Mouse (Mus musculus) MEL (cell line): ENCODE measurements around the gene Pld5. TPM values are rescaled to one million over a fixed set of nuclear protein-coding genes. Genes with fewer than 3 reads are reported as not detected.

Experiments used
- DNase-seq: peaks from one replicate; pipeline ENCODE4 v3.0.0; 2011; ENCODE audit warnings: low read depth, low spot score
- H3K27ac ChIP-seq: 2 replicates; pipeline ENCODE4 v1.5.1; 2012; ENCODE audit warnings: low read depth, mild to moderate bottlenecking, control low read depth, low read length, moderate library complexity; ENCODE audit not compliant: control insufficient read depth
- H3K27me3 ChIP-seq, 2 experiments: fragments of 150-350 bp in 1 of 2; sonication (generic) in 1 of 2; 2 replicates each; pipeline ENCODE4 v1.6.1; 2012; ENCODE audit warnings: low read length in 2 of 2, mild to moderate bottlenecking in 2 of 2, improper control_type of control experiment in 1 of 2, moderate library complexity in 1 of 2; ENCODE audit not compliant: insufficient read depth in 2 of 2, control insufficient read depth in 1 of 2
- H3K36me3 ChIP-seq, 2 experiments: 2 replicates each; pipeline ENCODE4 v1.6.1; 2012 to 2014; ENCODE audit warnings: low read length in 2 of 2, improper control_type of control experiment in 1 of 2, inconsistent platforms in 1 of 2, mild to moderate bottlenecking in 1 of 2; ENCODE audit not compliant: insufficient read depth in 2 of 2, control insufficient read depth in 1 of 2
- H3K4me1 ChIP-seq, 2 experiments: fragments of 150-350 bp in 1 of 2; sonication (generic) in 1 of 2; 2 replicates each; pipeline ENCODE4 v1.6.1; 2012; ENCODE audit warnings: low read length in 2 of 2, improper control_type of control experiment in 1 of 2, mild to moderate bottlenecking in 1 of 2; ENCODE audit not compliant: insufficient read depth in 2 of 2, control insufficient read depth in 1 of 2
- H3K4me3 ChIP-seq, 2 experiments: fragments of 150-350 bp in 1 of 2; sonication (generic) in 1 of 2; 2 replicates each; pipeline ENCODE4 v1.5.1; 2012; ENCODE audit warnings: low read depth in 2 of 2, low read length in 2 of 2, mild to moderate bottlenecking in 2 of 2, moderate library complexity in 2 of 2, control low read depth in 1 of 2, improper control_type of control experiment in 1 of 2; ENCODE audit not compliant: control insufficient read depth in 1 of 2, insufficient read depth in 1 of 2
- H3K79me2 ChIP-seq: 2 replicates; pipeline ENCODE4 v1.6.1; 2012; ENCODE audit warnings: mild to moderate bottlenecking, low read length, moderate library complexity; ENCODE audit not compliant: control insufficient read depth, poor library complexity, insufficient read depth
- H3K9ac ChIP-seq: 2 replicates; pipeline ENCODE4 v1.6.1; 2012; ENCODE audit warnings: low read depth, mild to moderate bottlenecking, control low read depth, low read length, moderate library complexity; ENCODE audit not compliant: control insufficient read depth, poor library complexity, severe bottlenecking
- H3K9me3 ChIP-seq: fragments of 150-350 bp; sonication (generic); replicated peaks from 2 replicates; pipeline ENCODE4 v1.6.1; 2012; ENCODE audit warnings: mild to moderate bottlenecking, low read length, improper control_type of control experiment, moderate library complexity; ENCODE audit not compliant: insufficient read depth
- CHD1 ChIP-seq: IDR thresholded peaks from 2 replicates; pipeline ENCODE4 v1.6.1; 2012; ENCODE audit warnings: low read depth, mild to moderate bottlenecking, inconsistent platforms, low read length, improper control_type of control experiment
- CHD2 ChIP-seq: IDR thresholded peaks from 2 replicates; pipeline ENCODE4 v1.6.1; 2011; ENCODE audit warnings: low read length, improper control_type of control experiment
- CTCF ChIP-seq, 3 experiments: IDR thresholded peaks in 2 of 3; conservative IDR thresholded peaks in 1 of 3; 2 replicates each; pipeline ENCODE4 v1.5.1; 2011 to 2012; ENCODE audit warnings: low read length in 3 of 3, low read depth in 2 of 3, mild to moderate bottlenecking in 2 of 3, improper control_type of control experiment in 1 of 3, inconsistent platforms in 1 of 3, mixed read lengths in 1 of 3, moderate library complexity in 1 of 3; ENCODE audit not compliant: control insufficient read depth in 1 of 3, insufficient read depth in 1 of 3, poor library complexity in 1 of 3, severe bottlenecking in 1 of 3
- EP300 ChIP-seq, 2 experiments: IDR thresholded peaks; 2 replicates each; pipeline ENCODE4 v1.6.1; 2011; ENCODE audit warnings: improper control_type of control experiment in 2 of 2, low read length in 2 of 2, low read depth in 1 of 2, mild to moderate bottlenecking in 1 of 2
- ETS1 ChIP-seq: IDR thresholded peaks from 2 replicates; pipeline ENCODE4 v1.6.1; 2012; ENCODE audit warnings: low read depth, mild to moderate bottlenecking, inconsistent platforms, low read length, improper control_type of control experiment, moderate library complexity
- GATA1 ChIP-seq: IDR thresholded peaks from 2 replicates; pipeline ENCODE4 v1.6.1; 2011; ENCODE audit warnings: low read depth, low read length, improper control_type of control experiment
- HCFC1 ChIP-seq: IDR thresholded peaks from 2 replicates; pipeline ENCODE4 v1.6.1; 2012; ENCODE audit warnings: low read depth, mild to moderate bottlenecking, inconsistent platforms, low read length, improper control_type of control experiment, moderate library complexity
- JUND ChIP-seq: IDR thresholded peaks from 2 replicates; pipeline ENCODE4 v1.6.1; 2011; ENCODE audit warnings: low read depth, mild to moderate bottlenecking, improper control_type of control experiment, low read length
- MAFK ChIP-seq: IDR thresholded peaks from 2 replicates; pipeline ENCODE4 v1.6.1; 2011; ENCODE audit warnings: low read depth, mild to moderate bottlenecking, low read length, improper control_type of control experiment, borderline replicate concordance
- MAX ChIP-seq: IDR thresholded peaks from 2 replicates; pipeline ENCODE4 v1.6.1; 2011; ENCODE audit warnings: low read length, improper control_type of control experiment
- MEF2A ChIP-seq: IDR thresholded peaks from 2 replicates; pipeline ENCODE4 v1.6.1; 2014; ENCODE audit warnings: low read depth, mild to moderate bottlenecking, inconsistent platforms, low read length, improper control_type of control experiment; ENCODE audit not compliant: poor library complexity, insufficient replicate concordance, severe bottlenecking; ENCODE audit errors: extremely low read depth
- MYB ChIP-seq: IDR thresholded peaks from 2 replicates; pipeline ENCODE4 v1.6.1; 2011; ENCODE audit warnings: mild to moderate bottlenecking, low read depth, low read length, improper control_type of control experiment
- NELFE ChIP-seq: IDR thresholded peaks from 2 replicates; pipeline ENCODE4 v1.6.1; 2011; ENCODE audit warnings: low read depth, low read length, improper control_type of control experiment
- POLR2AphosphoS2 ChIP-seq: IDR thresholded peaks from 2 replicates; pipeline ENCODE4 v1.6.1; 2011; ENCODE audit warnings: low read length, improper control_type of control experiment
- POLR2AphosphoS5 ChIP-seq: IDR thresholded peaks from 2 replicates; pipeline ENCODE4 v1.6.1; 2012; ENCODE audit warnings: low read depth, borderline replicate concordance, mild to moderate bottlenecking, inconsistent platforms, low read length, moderate library complexity, mixed read lengths
- RAD21 ChIP-seq: IDR thresholded peaks from 2 replicates; pipeline ENCODE4 v1.6.1; 2011; ENCODE audit warnings: mild to moderate bottlenecking, low read depth, low read length, improper control_type of control experiment
- SMC3 ChIP-seq: IDR thresholded peaks from 2 replicates; pipeline ENCODE4 v1.6.1; 2011; ENCODE audit warnings: low read depth, low read length, improper control_type of control experiment
- TAL1 ChIP-seq: IDR thresholded peaks from 2 replicates; pipeline ENCODE4 v1.6.1; 2012; ENCODE audit warnings: mild to moderate bottlenecking, inconsistent platforms, low read length, moderate library complexity, mixed read lengths
- TCF12 ChIP-seq: IDR thresholded peaks from 2 replicates; pipeline ENCODE4 v1.6.1; 2014; ENCODE audit warnings: low read depth, mild to moderate bottlenecking, inconsistent platforms, low read length, improper control_type of control experiment, moderate library complexity
- USF1 ChIP-seq: IDR thresholded peaks from 2 replicates; pipeline ENCODE4 v1.6.1; 2014; ENCODE audit warnings: low read depth, mild to moderate bottlenecking, inconsistent platforms, low read length, improper control_type of control experiment, moderate library complexity
- ZMIZ1 ChIP-seq: IDR thresholded peaks from 2 replicates; pipeline ENCODE4 v1.6.1; 2012; ENCODE audit warnings: low read depth, mild to moderate bottlenecking, inconsistent platforms, low read length, improper control_type of control experiment, moderate library complexity
- polyA plus RNA-seq, 2 experiments: library from polyadenylated mRNA; stranded (reverse) in 1 of 2; unstranded in 1 of 2; fragments of >175 nt in 1 of 2; fragments of >200 nt in 1 of 2; gene quantifications; 2 replicates each; pipeline versions ENCODE4 v1.2.1 to v1.2.4; 2012; ENCODE audit warnings: low replicate concordance in 2 of 2, low read depth in 1 of 2; ENCODE audit not compliant: insufficient read length in 2 of 2, insufficient read depth in 1 of 2, missing spikeins in 1 of 2
- total RNA-seq: library from RNA; depleted of rRNA; stranded (reverse); fragments of 300-350 nt; gene quantifications from 2 replicates; pipeline ENCODE4 v1.2.3, GENCODE M21; 2012

Pld5 gene
- total and polyA plus RNA-seq, 3 experiments = 0.01 TPM; not detected in 2

GRCm38 (mm10) chr1:176310174-176310573 lies 35.1 kb upstream of the Pld5 start:
- Histone ChIP-seq H3K4me1 (no peaks in the 10 kb centered on the region), H3K9ac (no peak overlapping the region), H3K9me3 (no peaks in the 10 kb centered on the region), H3K4me3 (no peak overlapping the region), H3K79me2 (no peaks in the 10 kb centered on the region), H3K27ac (no peak overlapping the region), H3K27me3 (no peaks in the 10 kb centered on the region), H3K36me3 (no peaks in the 10 kb centered on the region)
- DNase-seq = no peak
- no peak for TF ChIP-seq GATA1
- TF ChIP-seq ETS1 = no peak
- no peak for TF ChIP-seq ZMIZ1
- TF ChIP-seq CTCF (IDR thresholded peaks at IDR 0.05 in 2 of 3, conservative IDR thresholded peaks at IDR 0.05 in 1 of 3; ENCODE audit: control insufficient read depth in 1 of 3, insufficient read depth in 1 of 3, low read depth in 2 of 3, low read length in 3 of 3, poor library complexity in 1 of 3, severe bottlenecking in 1 of 3) = no peak
- TF ChIP-seq MYB = no peak
- no peak for TF ChIP-seq JUND
- TF ChIP-seq POLR2AphosphoS5 = no peak
- no peak for TF ChIP-seq EP300 (IDR thresholded peaks at IDR 0.05; ENCODE audit: low read depth in 1 of 2, low read length in 2 of 2)
- TF ChIP-seq USF1 = no peak
- TF ChIP-seq CHD2 = no peak
- TF ChIP-seq POLR2AphosphoS2 = no peak
- no peak for TF ChIP-seq TCF12
- no peak for TF ChIP-seq CHD1
- no peak for TF ChIP-seq TAL1
- no peak for TF ChIP-seq MAFK
- TF ChIP-seq SMC3 = no peak

DNA sequence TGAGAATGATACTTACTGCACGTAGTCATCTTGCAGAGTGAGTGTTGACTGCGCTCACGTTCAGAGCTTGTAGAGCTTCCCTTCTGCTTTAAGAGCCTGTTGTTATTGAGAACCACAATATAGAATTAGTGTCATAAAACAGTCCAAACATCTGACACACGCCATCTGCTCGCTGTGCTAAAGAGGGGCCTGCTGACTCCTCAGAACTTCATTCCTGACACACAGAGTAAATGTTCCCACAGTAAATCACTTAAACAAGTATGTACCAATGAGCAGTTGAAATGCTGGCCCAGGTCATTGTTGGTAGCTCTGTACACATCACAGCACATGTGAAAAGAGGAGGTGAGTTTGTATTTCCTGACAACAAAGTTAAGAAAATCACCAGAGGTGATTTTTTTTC lies 14.3 kb upstream of the Pld5 start:
- no peak overlapping the region for H3K9ac ChIP-seq
- H3K36me3 ChIP-seq = no peaks in the 10 kb centered on the region
- no peak for DNase-seq
- H3K4me3 ChIP-seq = no peak overlapping the region
- no peak overlapping the region for H3K27ac ChIP-seq
- TF ChIP-seq NELFE (no peak), CHD2 (no peak), HCFC1 (no peak), POLR2AphosphoS5 (no peak), CHD1 (no peak), CTCF (IDR thresholded peaks at IDR 0.05 in 2 of 3, conservative IDR thresholded peaks at IDR 0.05 in 1 of 3; ENCODE audit: control insufficient read depth in 1 of 3, insufficient read depth in 1 of 3, low read depth in 2 of 3, low read length in 3 of 3, poor library complexity in 1 of 3, severe bottlenecking in 1 of 3) (no peak), JUND (no peak), MEF2A (no peak), MAX (no peak), RAD21 (no peak)
- H3K4me1 ChIP-seq = no peaks in the 10 kb centered on the region
- no peaks in the 10 kb centered on the region for H3K9me3 ChIP-seq
- H3K79me2 ChIP-seq = no peaks in the 10 kb centered on the region
- H3K27me3 ChIP-seq = no peaks in the 10 kb centered on the region
